Mouse (Mus musculus) liver, adult 2 months (tissue): ENCODE data around the gene Ccdc59.

Experiments
- CTCF ChIP-seq: fragments of 200-500 bp; IDR thresholded peaks from 2 replicates; pipeline ENCODE4 v1.5.1; 2011; ENCODE audit warnings: low read depth, low read length, control low read depth
- POLR2A ChIP-seq: fragments of 200-500 bp; IDR thresholded peaks from 2 replicates; pipeline ENCODE4 v1.6.1; 2011; ENCODE audit warnings: low read length, control low read depth; ENCODE audit not compliant: insufficient read depth; ENCODE audit errors: extremely low read depth

DNA sequence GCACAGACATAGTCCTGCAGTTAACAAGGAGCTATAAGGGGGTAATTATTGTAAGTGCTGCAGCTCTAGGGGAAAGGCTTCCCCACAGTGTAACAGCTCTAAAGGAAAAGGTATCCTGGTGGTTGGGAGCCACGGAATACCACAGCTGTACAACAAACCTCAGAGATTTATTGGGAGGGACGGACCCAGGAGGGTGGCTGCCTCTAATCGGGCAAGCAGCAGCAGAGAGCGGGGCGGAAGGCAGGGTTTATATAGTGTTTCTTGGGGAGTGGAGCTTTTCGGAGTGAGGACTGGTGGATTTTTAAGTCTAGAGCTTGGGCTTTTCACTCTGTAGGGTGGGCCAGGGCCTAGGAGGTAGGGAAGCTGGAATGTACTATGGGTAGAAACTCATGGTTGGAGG lies 39.7 kb upstream of the Ccdc59 start:
- no peak for TF ChIP-seq CTCF
- no peak for TF ChIP-seq POLR2A
